Mouse (Mus musculus): ENCODE measurements around the gene Cant1. TPM values are rescaled to one million over a fixed set of nuclear protein-coding genes. Genes with fewer than 3 reads are reported as not detected.
A peak's percentile ranks its signal among the peaks of the same experiment; 100 is the strongest.
"Not testable (repeated sequence)": the region's sequence is repeated elsewhere in the genome, so short reads cannot be mapped to it uniquely, and the experiment has no call there.

The Cant1 gene
- total RNA-seq, 2 experiments from 2014 or later: 11.0 to 11.7 TPM

DNA sequence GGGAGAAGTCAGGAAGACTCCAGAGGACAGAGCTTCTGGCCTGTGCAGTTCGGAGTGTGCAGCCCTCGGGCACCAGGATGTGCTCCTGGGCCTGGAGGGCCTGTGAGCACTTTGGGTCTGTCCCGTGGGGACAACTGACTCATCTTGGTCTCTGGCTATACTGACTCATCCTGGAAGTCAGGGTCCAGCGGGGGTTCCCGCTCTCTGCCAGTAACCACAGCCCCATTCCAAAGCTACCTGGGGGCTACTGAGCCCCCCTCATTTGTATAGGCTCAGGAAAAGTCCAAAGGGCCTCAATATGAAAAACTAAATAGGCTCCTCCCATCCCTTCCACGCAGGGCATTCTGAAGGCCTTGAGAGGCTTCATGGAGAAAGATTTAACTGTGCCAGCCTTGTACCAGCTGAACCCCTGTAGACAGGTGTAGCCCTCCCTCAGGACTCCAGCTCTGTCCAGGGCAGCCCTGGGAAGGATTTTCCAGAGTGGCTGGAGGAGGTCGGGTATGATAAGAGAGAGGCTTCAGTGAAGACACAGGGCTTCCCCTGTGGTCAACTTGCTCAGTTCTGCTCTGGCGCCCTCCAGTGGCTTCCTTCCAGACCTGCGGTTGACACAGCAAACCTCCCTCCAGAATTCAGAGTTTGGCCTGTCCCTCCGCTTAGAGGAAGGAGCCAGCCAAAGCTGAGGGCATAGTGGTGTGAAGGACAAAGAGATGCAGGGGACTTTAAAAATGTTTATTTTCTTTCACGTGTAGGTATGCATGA is 39.5 kb downstream of the Cant1 start:
- intact Hi-C loops (cut with DNase I; ENCODE audit: low total_unique reads): loop anchor here (2.0 kb wide), 1 partner anchor 63 kb away; no protein-coding TSS in a partner anchor
- peak; percentile 92 for DNase-seq

DNA sequence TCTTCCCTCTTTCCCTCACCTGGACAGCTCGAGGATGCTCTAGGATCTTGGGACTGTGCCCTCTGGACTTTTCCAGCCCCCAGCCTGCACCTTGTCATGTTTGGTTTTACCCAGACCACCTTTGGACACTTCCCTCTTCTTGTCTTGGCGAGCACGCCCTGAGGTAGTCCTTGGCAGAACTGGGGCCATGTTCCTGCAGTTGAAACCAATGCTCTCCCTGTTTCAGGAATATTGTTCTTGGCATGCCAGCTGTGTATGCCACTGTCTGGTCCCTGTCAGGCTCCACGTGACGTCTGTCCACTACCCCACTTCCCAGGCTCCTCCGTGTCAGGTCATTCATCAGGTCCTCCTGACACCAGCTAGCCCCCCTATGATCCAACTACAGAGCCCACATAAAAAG is 40.2 kb downstream of the Cant1 start:
- no peak for DNase-seq

GRCm38 (mm10) chr11:118376323-118376722 is 42.6 kb downstream of the Cant1 start:
- intact Hi-C loops (cut with DNase I; ENCODE audit: low total_unique reads); DNase-seq: not testable (repeated sequence)

More for the DNA sequence above, 40.2 kb downstream of the Cant1 start:
- intact Hi-C loops (cut with DNase I; ENCODE audit: low total_unique reads): loop anchor here (2.0 kb wide), 1 partner anchor 62 kb away; no protein-coding TSS in a partner anchor

GRCm38 (mm10) chr11:118375881-118376280 is 43.0 kb downstream of the Cant1 start:
- no peak for DNase-seq
- intact Hi-C loops (cut with DNase I; ENCODE audit: low total_unique reads): no loop called here

- DNase-seq: no peak
- intact Hi-C loops (cut with DNase I; ENCODE audit: low total_unique reads): no loop called here
Observed at GRCm38 (mm10) chr11:118375461-118375860, 43.4 kb downstream of the Cant1 start.

- no peak for DNase-seq
- intact Hi-C loops (cut with DNase I; ENCODE audit: low total_unique reads): no loop called here
Observed at GRCm38 (mm10) chr11:118375006-118375405, 43.9 kb downstream of the Cant1 start.

- intact Hi-C loops (cut with DNase I; ENCODE audit: low total_unique reads): no loop called here
- DNase-seq: no peak
Observed at GRCm38 (mm10) chr11:118374506-118374905, 44.4 kb downstream of the Cant1 start.

GRCm38 (mm10) chr11:118372641-118373040 is 46.2 kb downstream of the Cant1 start:
- intact Hi-C loops (cut with DNase I; ENCODE audit: low total_unique reads): no loop called here
- no peak for DNase-seq

DNA sequence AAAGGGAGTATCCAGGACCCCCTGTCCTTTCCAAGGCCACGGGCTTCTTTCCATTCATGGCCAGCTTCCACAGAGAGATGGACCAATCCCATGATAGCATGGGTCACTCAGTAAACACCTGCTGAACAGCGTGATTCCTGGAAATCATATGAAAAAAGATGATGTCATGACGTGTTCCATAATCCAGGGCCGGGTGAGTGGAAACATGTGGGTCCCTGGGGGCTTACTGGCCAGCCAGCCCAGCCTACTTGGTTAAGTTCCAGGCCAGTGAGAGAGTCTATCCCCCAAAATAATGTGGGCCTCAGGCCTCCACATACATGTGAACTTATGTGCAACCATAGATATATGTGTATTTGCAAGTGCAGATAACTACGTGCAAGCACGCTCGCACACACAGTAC is 47.0 kb downstream of the Cant1 start:
- no peak for DNase-seq
- intact Hi-C loops (cut with DNase I; ENCODE audit: low total_unique reads): no loop called here

GRCm38 (mm10) chr11:118369657-118370056 is 49.2 kb downstream of the Cant1 start:
- DNase-seq: no peak
- intact Hi-C loops (cut with DNase I; ENCODE audit: low total_unique reads): no loop called here

DNA sequence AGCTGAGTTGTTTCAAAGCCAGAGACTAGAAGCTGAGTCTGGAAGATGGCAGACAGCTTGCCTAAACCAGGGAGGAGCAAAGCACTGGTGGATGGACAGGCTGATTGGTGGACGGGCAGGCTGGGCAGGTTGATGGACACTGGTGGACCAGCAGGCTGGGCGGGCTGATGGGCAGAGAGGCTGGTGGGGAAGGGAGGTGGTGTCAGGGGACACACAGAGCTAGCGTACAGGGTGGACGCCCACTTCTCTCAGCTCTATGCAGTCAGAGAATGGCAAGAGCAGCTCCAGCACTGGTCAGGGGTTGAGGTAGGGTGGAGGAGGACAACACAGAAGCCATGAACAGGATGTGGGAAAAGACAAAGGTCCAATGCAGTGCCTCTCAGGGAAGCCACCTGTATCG is 49.6 kb downstream of the Cant1 start:
- intact Hi-C loops (cut with DNase I; ENCODE audit: low total_unique reads): no loop called here
- DNase-seq: no peak

DNA sequence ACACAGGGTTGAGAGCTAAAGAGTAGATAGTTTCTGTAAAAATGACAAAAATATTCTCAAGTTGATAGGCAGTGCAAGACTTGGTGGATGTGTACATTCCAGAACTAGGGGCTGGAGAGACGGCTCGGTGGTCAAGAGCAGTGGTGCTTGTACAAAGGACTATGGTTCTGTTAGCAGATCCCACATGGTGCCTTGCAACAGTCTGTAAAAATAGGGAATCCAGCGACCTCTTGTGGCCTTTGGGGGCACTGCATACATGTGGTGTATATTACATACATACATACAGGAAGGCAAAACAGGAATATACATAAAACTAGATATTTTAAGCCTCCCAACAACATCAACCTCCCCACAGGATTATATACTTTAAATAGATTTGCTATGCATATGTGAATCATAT is 50.6 kb downstream of the Cant1 start:
- intact Hi-C loops (cut with DNase I; ENCODE audit: low total_unique reads): no loop called here
- no peak for DNase-seq

- intact Hi-C loops (cut with DNase I; ENCODE audit: low total_unique reads): no loop called here
- DNase-seq: no peak
Observed at GRCm38 (mm10) chr11:118366559-118366958, 52.3 kb downstream of the Cant1 start.

- intact Hi-C loops (cut with DNase I; ENCODE audit: low total_unique reads): no loop called here
- no peak for DNase-seq
Observed at GRCm38 (mm10) chr11:118366108-118366507, 52.8 kb downstream of the Cant1 start.

- DNase-seq: peak; percentile 85
- intact Hi-C loops (cut with DNase I; ENCODE audit: low total_unique reads): no loop called here
Observed at GRCm38 (mm10) chr11:118365171-118365570, 53.7 kb downstream of the Cant1 start.

DNA sequence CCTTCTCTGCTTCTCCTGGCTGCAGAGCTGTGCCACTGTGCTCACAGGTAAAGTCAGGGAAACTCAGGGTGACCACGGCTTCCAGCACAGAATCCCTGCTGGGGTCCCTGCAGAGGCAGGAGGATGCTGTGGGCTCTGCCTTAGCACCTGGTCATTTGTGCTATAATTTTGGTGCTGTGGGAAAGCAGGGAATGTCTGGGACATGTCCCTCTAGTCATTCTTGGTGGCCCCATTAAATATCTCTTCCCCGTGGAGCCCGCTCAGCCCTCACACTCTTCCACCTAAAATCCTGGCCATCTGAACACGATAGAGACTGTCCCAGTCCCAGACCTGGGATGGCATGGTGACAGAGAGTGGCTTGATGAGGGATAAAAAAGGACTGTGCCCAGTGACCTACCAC is 54.9 kb downstream of the Cant1 start:
- intact Hi-C loops (cut with DNase I; ENCODE audit: low total_unique reads): no loop called here
- DNase-seq: no peak

- intact Hi-C loops (cut with DNase I; ENCODE audit: low total_unique reads): no loop called here
- peak; percentile 77 for DNase-seq
Observed at GRCm38 (mm10) chr11:118362971-118363518, 55.8 kb downstream of the Cant1 start.

DNA sequence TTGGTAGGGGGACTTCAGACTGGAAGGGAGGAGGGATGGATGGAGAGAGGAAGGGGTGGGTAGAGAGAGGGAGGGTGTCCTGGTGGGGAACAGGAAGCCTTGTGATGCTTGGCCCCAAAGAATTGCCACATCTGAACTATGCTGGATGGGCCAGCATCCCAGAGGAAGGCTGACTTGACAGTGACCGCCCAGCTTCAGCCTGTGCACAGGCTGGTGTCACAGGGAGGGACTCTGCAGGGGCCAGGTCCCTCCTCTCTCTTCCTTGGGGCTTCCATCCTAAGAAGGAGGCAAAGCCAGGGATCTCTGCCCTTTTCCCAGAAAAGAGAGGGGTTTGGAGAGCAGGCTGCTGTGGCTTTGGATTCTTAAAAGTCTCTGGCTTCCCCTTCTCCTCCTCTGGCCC is 56.4 kb downstream of the Cant1 start:
- intact Hi-C loops (cut with DNase I; ENCODE audit: low total_unique reads): no loop called here
- peak; percentile 48 for DNase-seq

DNA sequence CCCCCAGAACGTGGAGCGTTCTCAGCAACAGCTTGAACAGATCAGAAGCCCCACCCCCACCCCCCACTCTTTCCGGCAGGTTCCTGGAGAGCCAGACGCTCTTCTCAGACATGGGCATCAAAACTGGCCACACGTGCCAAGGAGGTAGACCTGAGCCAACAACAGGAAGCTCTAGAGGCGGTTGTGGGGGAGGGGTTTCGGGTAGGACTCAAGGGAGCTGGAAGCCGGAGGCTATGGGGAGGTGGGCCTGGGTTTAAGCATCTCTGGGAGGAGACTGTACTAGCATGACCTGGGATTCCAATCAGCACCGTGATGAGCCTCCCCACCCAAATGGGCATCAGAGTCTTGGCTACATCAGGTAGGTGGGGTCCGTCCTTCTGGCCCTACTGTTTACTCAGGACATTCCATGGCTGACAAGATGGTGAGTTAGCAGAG is 58.0 kb downstream of the Cant1 start:
- intact Hi-C loops (cut with DNase I; ENCODE audit: low total_unique reads): no loop called here
- peak; percentile 26 for DNase-seq

GRCm38 (mm10) chr11:118360491-118360890 is 58.4 kb downstream of the Cant1 start:
- intact Hi-C loops (cut with DNase I; ENCODE audit: low total_unique reads): no loop called here

More at GRCm38 (mm10) chr11:118360491-118360890, 58.4 kb downstream of the Cant1 start:
- DNase-seq: peak; percentile 12
